ENCODE assay signal across 7 mouse cellular contexts in the genomic region with DNA sequence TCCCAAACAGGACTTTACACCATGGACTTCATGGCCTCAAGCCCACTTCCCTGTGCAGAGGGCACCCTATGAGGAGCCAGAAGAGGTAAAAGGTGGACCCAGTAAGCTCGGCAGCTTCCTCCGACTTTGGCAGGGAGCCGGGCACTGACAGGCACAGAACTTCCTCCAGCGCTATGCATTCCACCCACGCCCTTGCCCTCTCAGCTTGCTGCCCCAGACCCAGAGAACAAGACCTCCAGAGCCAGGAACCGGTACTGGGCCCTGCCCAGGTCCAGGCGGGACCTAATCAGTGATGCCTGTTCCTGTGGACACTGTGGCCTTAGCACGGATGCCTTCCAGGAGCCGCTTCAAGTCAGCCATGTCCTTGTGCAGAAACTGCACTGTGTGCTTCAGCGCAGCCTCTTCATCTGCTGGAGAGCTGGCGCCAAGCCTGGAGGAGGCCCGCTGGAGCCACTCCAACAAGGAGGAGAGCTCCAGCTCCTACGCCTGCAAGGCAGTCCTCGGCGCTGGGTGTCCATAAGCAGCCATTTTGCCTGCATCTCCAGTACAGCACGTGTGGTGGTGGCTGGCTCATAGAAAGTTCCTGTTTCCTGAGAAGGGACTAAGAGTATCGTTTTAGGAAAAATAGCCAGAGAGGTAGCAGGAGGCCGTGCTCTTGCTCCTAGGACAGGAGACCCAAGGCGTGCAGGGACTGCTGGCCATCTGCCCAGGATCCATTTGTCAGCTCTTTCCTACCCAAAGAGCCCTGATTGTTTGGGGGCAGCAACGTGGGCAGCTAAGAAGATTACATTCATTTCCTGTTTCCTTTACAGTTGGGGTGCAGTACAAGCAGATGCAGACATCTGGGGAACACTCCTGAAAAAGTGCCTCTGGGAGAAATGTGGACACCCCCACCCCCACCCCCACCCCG. TPM values are rescaled to one million over a fixed set of nuclear protein-coding genes. Genes with fewer than 3 reads are reported as not detected.
DNase-seq lines count a peak whose midpoint lies in the region; ATAC-seq lines count a peak whose summit lies in the region.

No protein-coding gene starts in this region.

- H3K9me3 ChIP-seq in hindbrain, embryonic 15.5 days, result no peaks in the 10 kb centered on the region
- H3K9me3 ChIP-seq in stomach, embryonic 15.5 days, result no peaks in the 10 kb centered on the region

- DNase-seq in ZHBTc4 (ENCODE audit: low read depth, low spot score), result peak; percentile 39
- DNase-seq in cerebellum, adult 11 months, result peak; percentile 91
- peak; percentile 93 to 96 for DNase-seq in frontal cortex, postnatal 36 days (ENCODE audit: low spot score in 2 of 2)
- peak; percentile 75 to 84 for DNase-seq in layer of hippocampus, postnatal 25 days (ENCODE audit: extremely low spot score in 1 of 2, low spot score in 1 of 2)
- DNase-seq in lung, postnatal 25 days (ENCODE audit: low spot score), result peak; percentile 91

- 51% methylated on average over 21 of the region's 21 CpGs for WGBS in hindbrain, embryonic 15.5 days
- 35% methylated on average over 21 of the region's 21 CpGs for WGBS in stomach, embryonic 15.5 days

- H3K36me3 ChIP-seq in hindbrain, embryonic 15.5 days, result no peaks in the 10 kb centered on the region
- H3K36me3 ChIP-seq in stomach, embryonic 15.5 days, result no peaks in the 10 kb centered on the region

- peaks cover 12% of the 10 kb centered on the region for H3K4me1 ChIP-seq in hindbrain, embryonic 15.5 days (replicated peaks)
- peaks cover 12% of the 10 kb centered on the region; the same call in 1 of the 2 replicates for H3K4me1 ChIP-seq in stomach, embryonic 15.5 days

- no peaks in the 10 kb centered on the region for H3K27me3 ChIP-seq in hindbrain, embryonic 15.5 days
- H3K27me3 ChIP-seq in stomach, embryonic 15.5 days (replicated peaks), result no peaks in the 10 kb centered on the region

- ATAC-seq in hindbrain, embryonic 15.5 days (ENCODE audit: low FRiP score, low read depth), result peak; percentile 82
- ATAC-seq in stomach, embryonic 15.5 days (ENCODE audit: insufficient read depth, low FRiP score, low read depth), result peak; percentile 89

- H3K4me3 ChIP-seq in hindbrain, embryonic 15.5 days, result peak overlapping the region; percentile 10
- peak overlapping the region; percentile 27 for H3K4me3 ChIP-seq in stomach, embryonic 15.5 days (replicated peaks)

- H3K27ac ChIP-seq in hindbrain, embryonic 15.5 days (replicated peaks), result peak overlapping the region; percentile 86
- H3K27ac ChIP-seq in stomach, embryonic 15.5 days, result peak overlapping the region; percentile 97

- H3K9ac ChIP-seq in hindbrain, embryonic 15.5 days, result no peak overlapping the region
- no peak overlapping the region for H3K9ac ChIP-seq in stomach, embryonic 15.5 days

- peak overlapping the region; percentile 39 for H3K4me2 ChIP-seq in hindbrain, embryonic 15.5 days
- H3K4me2 ChIP-seq in stomach, embryonic 15.5 days, result peak overlapping the region; percentile 51

RNA-seq across cellular contexts. Expression of gene A830005F24Rik, which starts 39.1 kb away (rescaled TPM):
- polyA plus RNA-seq in hindbrain, embryonic 15.5 days (2015; fragmentation: Nextera tagmentation; extraction: Ambion mirVana), result 2.8 and 3.3 TPM in 2 replicates
- 1 to 10 TPM; 1.8 to 2.1 TPM for total RNA-seq in layer of hippocampus, postnatal 25 days (2021)
- polyA plus RNA-seq in stomach, embryonic 15.5 days (2015; fragmentation: Nextera tagmentation; extraction: Ambion mirVana), result 0.51 and 0.86 TPM in 2 replicates

RNA-seq across cellular contexts. Expression of gene Zfp169, which starts 39.2 kb away (rescaled TPM):
- 4.4 and 5.6 TPM in 2 replicates for polyA plus RNA-seq in hindbrain, embryonic 15.5 days (2015; fragmentation: Nextera tagmentation; extraction: Ambion mirVana)
- 10 to 100 TPM; 19.3 to 24.9 TPM for total RNA-seq in layer of hippocampus, postnatal 25 days (2021)
- polyA plus RNA-seq in stomach, embryonic 15.5 days (2015; fragmentation: Nextera tagmentation; extraction: Ambion mirVana), result 3.2 and 4.0 TPM in 2 replicates

Comparison
In these comparisons a context has a peak if more than half of its experiments do, and no peak if none do; other contexts are left out.
1. Peak in every context shown above with its lines: DNase-seq, ATAC-seq, H3K4me3 ChIP-seq and H3K27ac ChIP-seq.
2. DNase-seq: peak in every context shown above with its lines; median percentile 94 in frontal cortex, postnatal 36 days; 91 in cerebellum, adult 11 months; 91 in lung, postnatal 25 days; 80 in layer of hippocampus, postnatal 25 days; 39 in ZHBTc4.